Mouse (Mus musculus): ENCODE measurements at regions not wholly inside any gene's neighbourhood (a gene's known extent, or its start where the extent isn't known, plus 50 kb on each side); places are given as distances from the start of the nearest gene placed in this dataset.

DNA sequence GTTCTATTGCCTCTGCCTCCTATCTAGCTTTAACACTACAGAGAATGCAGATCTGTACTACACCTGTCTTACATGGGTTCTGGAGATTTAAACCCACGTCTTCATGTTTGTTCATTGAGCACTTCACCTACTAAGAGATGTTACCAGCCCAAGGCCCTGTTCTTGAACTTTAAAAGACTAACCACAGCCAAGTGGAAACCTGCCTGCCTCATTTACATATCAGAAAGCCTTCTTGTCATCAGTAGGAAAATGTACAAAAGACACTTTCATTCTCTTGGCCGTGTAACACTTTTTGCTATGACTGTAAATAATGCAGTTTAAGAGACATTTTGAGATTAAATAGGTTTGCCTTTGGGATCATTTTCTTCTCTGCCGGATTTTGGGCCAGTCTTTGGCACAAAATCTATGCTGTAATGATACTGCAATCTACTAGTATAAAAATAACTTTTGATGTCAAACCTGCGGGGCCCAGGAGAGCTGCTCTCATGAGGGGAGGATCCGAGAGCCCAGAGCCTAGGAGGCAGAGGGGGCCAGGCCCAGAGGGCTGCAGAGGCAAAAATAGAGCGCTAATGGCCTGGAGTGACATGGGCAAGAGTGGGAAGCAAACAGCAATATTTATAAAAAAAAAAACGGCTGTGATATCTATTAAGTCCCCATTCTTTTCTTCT lies 318.4 kb upstream of the Myo3a start:
- Histone ChIP-seq H3K4me2 (peak overlapping the region; percentile 64), H3K9ac (no peak overlapping the region), H3K27me3 (replicated peaks) (no peaks in the 10 kb centered on the region), H3K4me1 (replicated peaks) (no peaks in the 10 kb centered on the region), H3K36me3 (no peaks in the 10 kb centered on the region), H3K4me3 (no peak overlapping the region), H3K27ac (ENCODE audit: poor library complexity, severe bottlenecking) (no peak overlapping the region), H3K9me3 (replicated peaks) (no peaks in the 10 kb centered on the region)
- 48% methylated on average over 7 of the region's 7 CpGs for WGBS
- ATAC-seq (ENCODE audit: insufficient number of reproducible peaks, low FRiP score), result no peak

DNA sequence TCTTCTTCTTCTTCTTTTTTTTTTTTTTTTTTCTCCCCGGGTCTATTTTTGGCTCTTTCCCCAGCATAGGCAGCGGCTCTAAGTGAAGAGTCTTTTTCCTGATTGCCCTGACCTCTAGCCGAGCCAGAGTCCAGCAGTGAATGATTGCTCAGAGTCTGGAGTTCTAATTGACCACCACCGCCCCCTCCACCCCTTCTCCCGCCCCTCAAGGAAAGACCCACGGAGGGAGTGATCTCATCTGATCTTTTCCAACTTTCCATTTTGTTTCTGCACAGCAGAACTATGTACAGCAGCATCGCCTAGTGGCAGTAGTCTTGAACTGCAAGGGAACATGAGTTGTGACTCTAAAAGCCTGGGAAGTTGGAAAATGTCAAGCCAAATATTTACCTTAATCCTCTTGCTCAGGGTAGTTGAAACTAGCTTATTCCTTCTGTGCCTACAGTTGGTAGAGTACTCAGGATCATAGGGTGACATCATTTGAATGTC lies 317.8 kb upstream of the Myo3a start:
- WGBS, result 7% methylated on average over 7 of the region's 7 CpGs
- Histone ChIP-seq H3K27me3 (replicated peaks) (no peaks in the 10 kb centered on the region), H3K4me3 (peak overlapping the region; percentile 50), H3K4me1 (replicated peaks) (no peaks in the 10 kb centered on the region), H3K36me3 (no peaks in the 10 kb centered on the region), H3K27ac (ENCODE audit: poor library complexity, severe bottlenecking) (0 out of 2 replicates have a peak overlapping the region, but pooled peaks have one; percentile 38), H3K9me3 (replicated peaks) (no peaks in the 10 kb centered on the region), H3K4me2 (peak overlapping the region; percentile 64), H3K9ac (0 out of 2 replicates have a peak overlapping the region, but pooled peaks have one; percentile 60)
- no peak for ATAC-seq (ENCODE audit: insufficient number of reproducible peaks, low FRiP score)

DNA sequence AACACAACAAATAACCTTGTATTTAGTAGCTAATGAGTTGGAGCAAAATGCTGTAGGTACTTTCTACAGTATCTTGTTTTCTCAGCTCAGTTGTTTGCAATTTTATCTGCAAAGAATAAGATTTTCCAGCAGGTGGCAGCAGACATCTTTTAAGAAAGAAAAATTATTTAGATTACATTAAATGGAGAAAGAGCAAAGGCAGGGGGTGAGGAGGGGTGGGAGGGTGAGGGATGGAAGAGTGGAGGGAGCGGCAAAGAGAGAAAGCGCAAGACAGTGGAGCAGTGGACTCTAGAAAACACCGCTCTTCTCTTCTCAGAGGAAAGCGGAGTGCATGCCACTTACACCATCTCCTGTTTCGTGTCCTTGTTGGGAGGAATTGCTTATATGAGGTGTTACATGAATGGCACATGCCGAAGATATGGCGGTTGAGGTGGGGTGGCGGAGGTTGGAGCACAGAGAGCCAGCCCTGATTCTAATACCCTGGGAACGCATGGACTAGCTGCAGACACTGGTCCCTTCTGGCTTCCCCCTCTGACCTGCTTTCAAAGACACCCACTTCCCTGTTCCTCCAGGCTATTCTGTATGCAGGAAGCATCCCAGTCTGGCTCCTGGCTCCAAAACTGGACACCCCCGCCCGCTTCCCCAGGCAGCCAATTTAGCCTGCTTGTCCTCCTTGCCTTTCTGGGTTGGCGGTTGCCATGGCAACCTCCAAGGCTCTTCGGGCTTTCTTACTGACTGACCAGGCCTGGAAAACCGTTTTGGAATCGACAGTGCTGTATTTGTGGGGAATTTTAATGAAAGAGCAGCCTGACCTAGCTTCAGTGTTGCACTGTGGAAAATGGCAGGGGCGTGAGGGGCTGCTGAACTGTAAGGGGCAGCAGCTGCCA lies 309.3 kb upstream of the Myo3a start:
- H3K4me2 ChIP-seq, result peak overlapping the region; percentile 60
- no peak overlapping the region for H3K27ac ChIP-seq (ENCODE audit: poor library complexity, severe bottlenecking)
- no peaks in the 10 kb centered on the region for H3K4me1 ChIP-seq (replicated peaks)
- ATAC-seq (ENCODE audit: insufficient number of reproducible peaks, low FRiP score), result peak; percentile 53; the same call in 1 of the 2 replicates
- no peak overlapping the region for H3K9ac ChIP-seq
- peak overlapping the region; percentile 33 for H3K4me3 ChIP-seq
- H3K9me3 ChIP-seq (replicated peaks), result 0 out of 2 replicates have a peak, but pooled peaks cover 6% of the 10 kb centered on the region
- WGBS, result 33% methylated on average over 16 of the region's 16 CpGs
- no peaks in the 10 kb centered on the region for H3K27me3 ChIP-seq (replicated peaks)
- no peaks in the 10 kb centered on the region for H3K36me3 ChIP-seq

DNA sequence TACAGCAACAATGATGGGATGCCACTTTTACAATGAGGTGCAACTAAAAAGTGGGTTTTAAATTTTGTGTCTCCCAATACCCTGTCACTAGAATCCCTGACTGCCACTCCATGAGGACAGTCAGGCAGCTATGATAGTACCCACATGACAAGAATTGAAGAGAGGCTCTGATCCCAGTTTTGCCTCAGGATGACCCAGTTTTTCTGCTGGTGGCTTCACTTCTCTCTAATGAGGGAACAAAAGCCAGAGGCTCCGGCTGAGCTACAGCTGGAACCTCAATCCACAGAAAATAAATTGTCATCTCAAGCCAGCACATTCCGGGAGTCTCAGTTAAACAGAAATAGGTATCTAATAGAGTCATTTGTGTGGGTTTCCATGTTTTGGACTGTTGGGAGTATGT lies 308.2 kb upstream of the Myo3a start:
- Histone ChIP-seq H3K36me3 (no peaks in the 10 kb centered on the region), H3K9me3 (replicated peaks) (0 out of 2 replicates have a peak, but pooled peaks cover 6% of the 10 kb centered on the region), H3K27me3 (replicated peaks) (no peaks in the 10 kb centered on the region), H3K9ac (no peak overlapping the region), H3K4me2 (no peak overlapping the region), H3K4me3 (no peak overlapping the region), H3K4me1 (replicated peaks) (no peaks in the 10 kb centered on the region), H3K27ac (ENCODE audit: poor library complexity, severe bottlenecking) (no peak overlapping the region)
- WGBS, result 79% methylated on average over 2 of the region's 2 CpGs
- ATAC-seq (ENCODE audit: insufficient number of reproducible peaks, low FRiP score), result no peak

DNA sequence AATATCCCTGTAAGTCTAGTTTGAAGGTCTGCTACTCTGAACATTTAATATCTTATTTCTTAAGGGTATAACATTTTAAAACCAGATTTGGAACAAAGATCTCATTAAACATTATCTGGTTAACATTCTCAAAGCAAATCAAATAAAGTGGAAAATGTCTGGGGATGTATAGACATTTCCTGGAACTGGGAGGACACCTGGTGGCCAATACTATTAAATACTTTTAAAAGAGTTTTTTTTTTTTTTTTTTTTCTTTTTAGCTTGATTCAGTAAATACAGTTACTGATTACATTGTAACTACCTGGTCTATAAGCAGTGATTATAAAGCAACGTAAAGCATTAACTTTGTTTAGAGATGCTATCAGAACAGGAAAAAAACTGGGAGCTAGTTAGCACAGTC lies 299.6 kb upstream of the Myo3a start:
- no peaks in the 10 kb centered on the region for H3K9me3 ChIP-seq (replicated peaks)
- no peaks in the 10 kb centered on the region for H3K36me3 ChIP-seq
- H3K27me3 ChIP-seq (replicated peaks), result no peaks in the 10 kb centered on the region
- no peak overlapping the region for H3K27ac ChIP-seq (ENCODE audit: poor library complexity, severe bottlenecking)
- no peak overlapping the region for H3K9ac ChIP-seq
- H3K4me3 ChIP-seq, result no peak overlapping the region
- H3K4me2 ChIP-seq, result no peak overlapping the region
- no peak for ATAC-seq (ENCODE audit: insufficient number of reproducible peaks, low FRiP score)
- H3K4me1 ChIP-seq (replicated peaks), result no peaks in the 10 kb centered on the region
- 20% methylated on average over 1 of the region's 1 CpGs for WGBS

DNA sequence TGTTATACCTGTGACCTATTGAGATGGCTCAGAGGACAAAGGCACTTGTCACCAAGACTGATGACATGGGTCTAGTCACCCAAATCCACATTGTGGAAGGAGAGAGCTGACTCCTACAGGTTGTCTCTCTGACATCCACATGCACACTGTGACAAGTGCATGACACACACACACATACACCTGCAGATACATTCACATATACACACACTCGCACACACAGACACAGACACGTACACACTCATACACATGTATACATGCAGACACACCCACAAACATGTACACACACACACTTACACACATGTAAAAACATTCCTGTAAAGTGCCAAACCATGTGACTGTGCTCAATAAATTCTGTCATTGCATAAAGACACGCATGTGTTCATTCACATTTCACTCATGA lies 287.3 kb upstream of the Myo3a start:
- Histone ChIP-seq H3K27ac (ENCODE audit: poor library complexity, severe bottlenecking) (no peak overlapping the region), H3K9me3 (replicated peaks) (no peaks in the 10 kb centered on the region), H3K36me3 (no peaks in the 10 kb centered on the region), H3K9ac (no peak overlapping the region), H3K4me2 (no peak overlapping the region), H3K4me3 (no peak overlapping the region), H3K4me1 (replicated peaks) (no peaks in the 10 kb centered on the region), H3K27me3 (replicated peaks) (no peaks in the 10 kb centered on the region)
- no peak for ATAC-seq (ENCODE audit: insufficient number of reproducible peaks, low FRiP score)
- 87% methylated on average over 3 of the region's 3 CpGs for WGBS

DNA sequence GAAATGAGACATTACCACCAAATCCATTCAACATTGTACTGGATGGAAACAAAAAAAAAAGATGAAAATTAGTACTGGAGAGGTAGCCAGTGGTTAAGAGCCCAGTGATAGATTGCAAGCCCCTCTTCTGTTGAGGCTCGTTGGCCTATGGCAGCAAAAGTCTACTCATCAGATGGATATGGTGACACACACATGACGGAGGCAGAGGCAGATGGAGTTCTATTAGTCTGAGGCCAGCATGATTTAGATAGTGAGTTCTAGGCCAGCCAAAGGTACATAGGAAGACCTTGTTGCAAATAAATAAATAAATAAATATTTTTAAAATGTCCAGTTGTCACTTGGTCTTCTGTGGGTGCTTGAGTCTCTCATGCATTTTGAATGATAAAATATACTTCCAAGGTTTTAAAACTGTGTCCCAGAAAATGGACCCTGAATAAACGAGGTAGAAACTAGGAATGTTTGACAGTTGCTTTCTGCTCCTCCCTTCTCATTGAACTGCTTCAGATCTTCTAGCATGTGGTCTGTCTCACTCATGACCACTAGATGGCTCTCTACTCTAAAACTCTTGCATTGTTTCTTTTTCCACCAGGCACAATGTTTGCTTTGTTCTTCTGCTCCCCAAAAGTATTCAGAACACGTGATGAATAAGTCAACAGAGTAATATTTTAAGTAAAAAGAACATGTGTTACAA lies 286.4 kb upstream of the Myo3a start:
- Histone ChIP-seq H3K4me3 (no peak overlapping the region), H3K27me3 (replicated peaks) (no peaks in the 10 kb centered on the region), H3K27ac (ENCODE audit: poor library complexity, severe bottlenecking) (no peak overlapping the region), H3K9me3 (replicated peaks) (no peaks in the 10 kb centered on the region), H3K36me3 (no peaks in the 10 kb centered on the region), H3K9ac (no peak overlapping the region), H3K4me2 (no peak overlapping the region), H3K4me1 (replicated peaks) (no peaks in the 10 kb centered on the region)
- 47% methylated on average over 4 of the region's 4 CpGs for WGBS
- no peak for ATAC-seq (ENCODE audit: insufficient number of reproducible peaks, low FRiP score)

DNA sequence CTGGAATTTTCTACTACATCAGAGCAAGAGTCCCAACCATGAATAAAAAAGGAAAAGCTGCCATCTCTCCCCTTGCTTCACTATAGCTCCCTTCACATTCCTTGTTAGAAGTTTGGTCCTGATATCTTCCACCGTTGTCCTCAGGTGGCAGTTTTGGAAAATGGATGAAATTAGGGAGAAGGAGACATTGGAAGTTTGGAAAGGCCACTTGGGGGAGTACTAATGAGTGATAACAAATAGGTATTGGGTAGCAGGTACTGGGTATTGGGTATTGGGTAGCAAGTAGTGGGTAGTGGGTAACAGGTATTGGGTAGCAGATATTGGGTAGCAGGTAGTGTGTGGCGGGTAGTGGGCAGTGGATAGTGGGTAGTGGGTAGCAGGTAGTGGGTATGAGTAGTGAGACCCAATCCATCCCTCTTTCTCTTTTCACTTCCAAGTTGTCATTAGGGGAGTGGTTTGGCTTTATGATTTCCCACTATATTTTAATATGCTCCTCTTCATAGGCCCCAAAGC lies 285.8 kb upstream of the Myo3a start:
- no peaks in the 10 kb centered on the region for H3K36me3 ChIP-seq
- H3K4me2 ChIP-seq, result no peak overlapping the region
- 60% methylated on average over 2 of the region's 2 CpGs for whole genome bisulfite sequencing
- H3K27ac ChIP-seq (ENCODE audit: poor library complexity, severe bottlenecking), result no peak overlapping the region
- H3K4me1 ChIP-seq (replicated peaks), result no peaks in the 10 kb centered on the region
- ATAC-seq (ENCODE audit: insufficient number of reproducible peaks, low FRiP score), result no peak
- H3K9me3 ChIP-seq (replicated peaks), result no peaks in the 10 kb centered on the region
- no peak overlapping the region for H3K4me3 ChIP-seq
- no peaks in the 10 kb centered on the region for H3K27me3 ChIP-seq (replicated peaks)
- no peak overlapping the region for H3K9ac ChIP-seq

DNA sequence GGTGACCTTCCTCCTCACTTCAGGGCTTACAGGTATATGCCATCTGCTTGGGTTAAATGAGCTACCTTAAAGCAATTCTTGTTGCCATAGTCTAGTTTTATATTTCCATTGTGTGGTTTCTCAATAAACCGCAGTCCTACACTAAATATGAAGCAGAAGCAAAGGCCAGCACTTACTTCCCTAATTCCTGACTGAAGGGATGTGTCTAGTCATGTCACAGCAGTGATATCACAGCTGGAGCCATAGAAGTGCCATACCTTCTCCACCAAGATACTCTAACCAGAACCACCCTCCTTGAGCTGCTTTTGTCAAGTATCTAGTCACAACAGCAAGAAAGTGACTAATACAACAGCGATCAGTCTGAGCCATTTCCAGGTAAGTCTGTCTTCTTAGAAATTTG lies 283.6 kb upstream of the Myo3a start:
- H3K27me3 ChIP-seq (replicated peaks), result no peaks in the 10 kb centered on the region

DNA sequence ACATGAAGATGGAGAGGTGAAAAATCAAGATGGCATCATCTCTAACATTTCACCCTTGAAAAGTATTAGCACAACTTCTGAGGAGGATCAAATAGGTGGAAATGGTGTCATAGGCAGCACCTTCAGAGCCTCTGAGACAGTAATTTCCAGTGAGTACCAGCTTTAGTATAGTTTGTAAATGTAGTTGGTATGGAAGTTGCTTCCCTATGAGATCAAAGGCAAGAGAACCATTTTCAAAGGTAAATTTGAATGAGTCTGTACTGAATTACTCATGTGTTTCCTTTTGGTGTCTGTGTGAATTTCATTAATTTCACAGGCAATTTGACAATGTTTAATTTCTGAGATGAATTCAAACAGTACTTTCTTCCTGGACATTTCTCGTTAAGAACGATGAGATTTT lies 280.8 kb upstream of the Myo3a start:
- Histone ChIP-seq H3K36me3 (no peaks in the 10 kb centered on the region), H3K4me3 (no peak overlapping the region), H3K27me3 (replicated peaks) (no peaks in the 10 kb centered on the region), H3K4me1 (replicated peaks) (no peaks in the 10 kb centered on the region), H3K27ac (ENCODE audit: poor library complexity, severe bottlenecking) (no peak overlapping the region), H3K9ac (no peak overlapping the region), H3K4me2 (no peak overlapping the region), H3K9me3 (replicated peaks) (no peaks in the 10 kb centered on the region)
- no peak for ATAC-seq (ENCODE audit: insufficient number of reproducible peaks, low FRiP score)
- WGBS, result 88% methylated on average over 2 of the region's 2 CpGs

More for the DNA sequence above, 283.6 kb upstream of the Myo3a start:
- ATAC-seq (ENCODE audit: insufficient number of reproducible peaks, low FRiP score), result no peak
- Histone ChIP-seq H3K4me1 (replicated peaks) (no peaks in the 10 kb centered on the region), H3K9me3 (replicated peaks) (no peaks in the 10 kb centered on the region), H3K4me2 (no peak overlapping the region), H3K27ac (ENCODE audit: poor library complexity, severe bottlenecking) (no peak overlapping the region), H3K9ac (no peak overlapping the region), H3K36me3 (no peaks in the 10 kb centered on the region), H3K4me3 (no peak overlapping the region)
- 81% methylated on average over 2 of the region's 2 CpGs for WGBS

DNA sequence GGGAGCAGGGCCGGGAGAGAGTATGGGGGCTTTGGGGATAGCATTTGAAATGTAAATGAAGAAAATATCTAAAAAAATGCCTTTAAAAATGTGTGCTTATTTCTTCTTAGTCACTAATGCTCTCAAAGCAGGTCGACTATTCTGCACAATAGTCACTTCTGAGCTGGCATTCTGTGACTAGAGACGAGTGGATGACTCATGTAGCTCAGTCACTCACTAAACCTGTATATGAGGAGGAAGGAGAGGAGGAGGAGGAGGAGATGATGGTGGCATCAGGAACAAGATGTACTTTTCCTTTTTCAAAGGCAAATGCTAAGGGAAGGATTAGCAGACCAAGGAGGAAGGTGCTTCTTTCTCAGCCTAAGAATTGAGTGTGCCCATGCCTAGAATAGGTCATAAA lies 276.0 kb upstream of the Myo3a start:
- 59% methylated on average over 3 of the region's 3 CpGs for WGBS
- no peak overlapping the region for H3K4me2 ChIP-seq
- no peaks in the 10 kb centered on the region for H3K27me3 ChIP-seq (replicated peaks)
- no peaks in the 10 kb centered on the region for H3K9me3 ChIP-seq (replicated peaks)
- H3K27ac ChIP-seq (ENCODE audit: poor library complexity, severe bottlenecking), result no peak overlapping the region
- ATAC-seq (ENCODE audit: insufficient number of reproducible peaks, low FRiP score), result no peak
- H3K36me3 ChIP-seq, result no peaks in the 10 kb centered on the region
- H3K9ac ChIP-seq, result no peak overlapping the region
- no peak overlapping the region for H3K4me3 ChIP-seq
- no peaks in the 10 kb centered on the region for H3K4me1 ChIP-seq (replicated peaks)

Measured in heart, embryonic 12.5 days (tissue).